Mouse (Mus musculus) liver, adult 2 months (tissue): ENCODE results near the gene Wnt1.

Experiments
- CTCF ChIP-seq: fragments of 200-500 bp; IDR thresholded peaks from 2 replicates; pipeline ENCODE4 v1.5.1; 2011; ENCODE audit warnings: low read depth, low read length, control low read depth
- POLR2A ChIP-seq: fragments of 200-500 bp; IDR thresholded peaks from 2 replicates; pipeline ENCODE4 v1.6.1; 2011; ENCODE audit warnings: low read length, control low read depth; ENCODE audit not compliant: insufficient read depth; ENCODE audit errors: extremely low read depth

GRCm38 (mm10) chr15:98776280-98777004, 13.2 kb upstream of the Wnt1 start:
- TF ChIP-seq POLR2A (no peak), CTCF (no peak)
